Mouse (Mus musculus) heart, postnatal 25 days (tissue): ENCODE measurements at regions not wholly inside any gene's neighbourhood (a gene's known extent, or its start where the extent isn't known, plus 50 kb on each side); places are given as distances from the start of the nearest gene placed in this dataset.

Source experiments
- DNase-seq: peaks from one replicate; pipeline ENCODE4 v3.0.0; 2022; ENCODE audit warnings: low spot score
- intact Hi-C: fragments of 180-260 bp; cut with DNase I; formaldehyde crosslinking; loops from one replicate; pipeline ENCODE4 v1.15.1; 2025

DNA sequence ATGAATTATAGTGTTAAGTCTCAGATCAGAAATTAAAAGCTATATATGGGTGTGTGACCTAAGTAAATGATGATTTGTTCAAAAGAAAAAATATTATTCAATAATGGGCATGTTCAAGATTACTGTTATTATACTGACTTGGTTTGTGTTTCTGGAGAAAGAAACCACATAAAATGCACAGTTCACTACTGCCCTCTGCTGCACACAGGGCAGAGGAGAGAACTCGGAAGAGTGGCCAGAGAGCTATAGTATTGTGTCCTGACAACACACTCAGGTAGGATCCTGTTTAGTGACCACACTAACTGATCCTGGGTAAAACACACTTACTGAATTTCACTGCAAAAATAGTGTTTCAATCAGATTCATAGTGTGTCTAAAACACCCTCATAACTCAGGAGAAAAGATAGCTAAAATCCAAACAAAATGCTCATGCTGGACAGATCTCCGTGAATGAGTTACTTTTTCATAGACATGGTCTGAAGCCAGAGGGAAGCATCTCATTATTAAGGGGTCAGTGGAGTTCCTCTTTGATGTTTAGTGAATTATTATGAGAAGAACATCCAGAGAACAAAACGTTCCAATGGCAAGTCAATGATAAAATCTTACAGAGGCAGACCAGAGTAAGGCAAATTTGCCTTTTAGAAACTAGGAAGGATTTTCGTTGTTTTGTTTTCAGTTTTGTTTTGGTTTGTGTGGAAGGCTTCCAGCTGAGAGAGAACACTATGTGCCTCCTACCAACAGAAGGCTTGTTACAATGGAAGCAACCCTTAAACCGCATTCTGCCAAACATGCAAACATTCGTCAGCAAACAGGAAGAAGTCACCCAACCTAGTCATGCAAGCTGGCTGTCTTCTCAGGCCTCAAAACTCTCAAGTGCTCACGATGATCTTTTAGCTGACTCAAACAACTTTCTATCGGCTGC lies 218.6 kb upstream of the Dab2 start:
- intact Hi-C loops: loop anchor here (2.0 to 5.0 kb wide), 3 partner anchors 126 to 889 kb away; no protein-coding TSS in a partner anchor
- DNase-seq: peak; percentile 26

- DNase-seq: no peak
- intact Hi-C loops: no loop called here
Measured at GRCm38 (mm10) chr15:6087208-6087607, 212.4 kb upstream of the Dab2 start.

DNA sequence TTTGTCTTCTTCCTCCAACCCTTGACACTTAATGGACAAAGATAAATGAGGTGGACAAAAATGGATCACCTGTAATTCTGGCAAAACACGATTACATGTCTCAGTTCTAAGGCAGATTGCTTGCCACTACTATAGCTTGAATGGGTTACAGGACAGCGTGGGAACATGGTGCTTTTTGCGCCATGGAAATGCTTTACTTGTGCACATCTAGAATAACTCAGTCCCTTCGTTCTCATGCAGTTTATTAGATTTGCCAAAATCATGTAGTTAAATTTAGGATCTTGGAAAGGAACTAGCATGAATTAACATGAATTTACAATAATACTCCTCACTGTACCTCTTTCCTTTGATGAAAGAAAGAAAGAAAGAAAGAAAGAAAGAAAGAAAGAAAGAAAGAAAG lies 211.1 kb upstream of the Dab2 start:
- intact Hi-C loops: no loop called here

GRCm38 (mm10) chr15:6129697-6130096 lies 169.9 kb upstream of the Dab2 start:
- intact Hi-C loops: no loop called here
- no peak for DNase-seq

More for the DNA sequence above, 211.1 kb upstream of the Dab2 start:
- DNase-seq: no peak

DNA sequence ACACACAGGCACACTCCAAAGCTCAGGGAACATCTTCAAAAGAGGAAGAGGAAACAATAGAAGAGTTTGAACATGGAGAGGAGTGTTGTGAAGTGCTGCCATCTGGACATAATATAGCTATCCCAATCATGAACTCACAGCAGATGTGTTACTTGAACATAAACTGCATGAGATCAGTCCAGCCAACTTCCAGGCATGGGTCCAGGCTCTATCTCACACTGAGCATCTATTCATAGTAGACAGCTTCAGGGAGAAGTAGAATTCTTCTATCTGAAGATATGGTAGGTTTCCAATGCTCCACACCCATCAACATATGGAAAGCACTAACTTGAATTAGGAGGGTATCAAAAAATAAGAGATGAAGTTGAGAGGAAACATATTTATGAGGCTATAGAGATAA lies 167.4 kb upstream of the Dab2 start:
- intact Hi-C loops: no loop called here
- DNase-seq: no peak

DNA sequence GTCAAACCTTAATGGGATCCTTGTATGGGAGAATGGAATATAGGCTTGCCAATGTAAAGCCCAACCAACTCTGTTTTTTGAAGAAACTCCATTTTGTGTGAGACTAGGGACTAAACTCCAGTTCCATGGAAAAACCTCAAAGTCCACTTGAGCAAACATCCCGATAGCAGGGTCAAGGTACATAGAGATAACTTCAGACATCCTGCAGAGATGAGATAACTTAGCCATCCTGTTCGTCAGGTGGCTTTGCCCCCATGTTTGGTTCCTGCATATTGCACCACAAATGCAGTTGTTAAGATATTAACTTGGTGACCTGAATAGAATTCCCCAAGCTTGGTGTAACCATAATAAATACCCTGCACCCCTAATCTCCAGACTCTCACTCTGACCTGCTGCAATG lies 154.5 kb upstream of the Dab2 start:
- intact Hi-C loops: no loop called here
- no peak for DNase-seq

GRCm38 (mm10) chr15:6154706-6155105 lies 144.9 kb upstream of the Dab2 start:
- intact Hi-C loops: no loop called here
- DNase-seq: no peak

DNA sequence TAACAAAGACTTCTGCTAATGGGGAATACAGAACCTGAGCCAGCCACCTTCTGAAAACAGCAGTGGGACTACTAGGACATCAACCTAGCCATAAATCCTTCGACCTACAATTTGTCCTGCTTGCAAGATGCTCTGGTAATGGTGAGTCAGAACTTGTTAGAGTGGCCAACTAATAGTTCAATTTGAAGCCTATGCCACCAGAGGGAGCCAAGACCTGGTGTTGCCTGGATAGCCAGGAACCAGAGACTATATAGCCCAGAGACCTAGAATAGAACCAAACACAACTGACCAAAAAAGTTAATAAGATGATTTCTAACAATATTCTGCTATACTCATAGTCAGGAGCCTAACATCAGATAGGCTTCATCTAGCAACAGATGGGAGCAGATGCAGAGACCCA lies 119.3 kb upstream of the Dab2 start:
- intact Hi-C loops: no loop called here

DNA sequence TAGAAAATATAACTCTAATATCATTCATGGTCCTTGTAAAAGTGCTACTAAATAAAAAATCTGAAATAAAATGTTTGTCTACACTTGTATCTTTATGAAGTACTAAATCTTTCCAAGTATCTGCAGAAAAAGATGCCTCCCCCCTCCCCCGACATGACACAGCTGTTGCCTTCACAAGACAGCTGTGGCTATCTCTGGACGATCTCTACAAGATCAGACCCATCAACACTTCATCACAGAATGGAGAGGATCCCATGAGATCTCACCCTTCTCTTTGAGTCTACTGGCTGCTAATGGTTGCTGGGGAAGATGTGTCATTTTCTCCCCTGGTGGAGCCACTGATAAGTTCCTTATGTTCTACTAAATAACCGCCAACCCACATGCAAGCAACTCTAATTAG lies 116.0 kb upstream of the Dab2 start:
- intact Hi-C loops: no loop called here
- DNase-seq: no peak

More for the DNA sequence above, 119.3 kb upstream of the Dab2 start:
- DNase-seq: no peak

DNA sequence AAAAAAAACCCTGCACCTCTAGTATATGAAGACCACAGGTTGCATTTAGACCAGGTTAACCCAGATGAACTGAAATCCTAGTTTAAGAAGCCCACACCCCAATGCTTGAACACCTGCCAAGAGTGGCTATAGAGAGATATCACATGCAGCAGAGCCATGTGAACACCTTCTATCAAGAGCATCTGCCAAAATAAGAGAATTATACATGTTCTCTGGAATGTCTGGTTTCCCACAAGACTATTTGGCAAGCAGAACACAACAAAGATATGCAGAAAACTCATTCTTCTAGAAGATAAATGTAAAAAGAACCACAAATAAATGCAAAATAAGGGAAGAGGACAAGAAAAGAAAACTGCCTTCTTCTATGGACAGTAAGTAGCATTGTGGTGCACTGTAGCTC lies 107.7 kb upstream of the Dab2 start:
- DNase-seq: no peak
- intact Hi-C loops: no loop called here

DNA sequence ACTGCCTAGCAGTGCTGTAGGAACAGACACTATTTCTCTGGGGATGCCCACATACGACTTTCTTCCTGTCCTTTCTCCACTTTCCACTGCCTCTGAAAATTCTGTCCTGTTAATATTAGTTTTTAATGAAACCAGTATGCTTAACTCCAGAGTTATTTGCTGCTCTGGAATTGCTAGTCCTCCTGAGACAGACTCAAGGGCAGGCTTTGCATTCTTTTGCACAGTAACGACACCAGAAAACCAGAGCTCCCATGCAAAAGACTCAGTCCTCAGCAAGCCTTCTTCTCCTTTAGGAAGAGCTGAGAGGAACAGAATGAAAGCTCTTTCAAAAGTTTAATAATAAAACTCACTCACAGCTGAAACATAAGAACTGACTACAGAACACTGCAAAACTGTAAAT lies 92.3 kb upstream of the Dab2 start:
- intact Hi-C loops: loop anchor here (5.0 to 10.0 kb wide), 3 partner anchors 125 to 1120 kb away; no protein-coding TSS in a partner anchor

GRCm38 (mm10) chr15:6209301-6209700 lies 90.3 kb upstream of the Dab2 start:
- no peak for DNase-seq
- intact Hi-C loops: loop anchor here (2.0 to 10.0 kb wide), 4 partner anchors 127 to 1122 kb away; no protein-coding TSS in a partner anchor

More for the DNA sequence above, 92.3 kb upstream of the Dab2 start:
- DNase-seq: no peak

GRCm38 (mm10) chr15:6218087-6218486 lies 81.5 kb upstream of the Dab2 start:
- DNase-seq: no peak
- intact Hi-C loops: no loop called here

DNA sequence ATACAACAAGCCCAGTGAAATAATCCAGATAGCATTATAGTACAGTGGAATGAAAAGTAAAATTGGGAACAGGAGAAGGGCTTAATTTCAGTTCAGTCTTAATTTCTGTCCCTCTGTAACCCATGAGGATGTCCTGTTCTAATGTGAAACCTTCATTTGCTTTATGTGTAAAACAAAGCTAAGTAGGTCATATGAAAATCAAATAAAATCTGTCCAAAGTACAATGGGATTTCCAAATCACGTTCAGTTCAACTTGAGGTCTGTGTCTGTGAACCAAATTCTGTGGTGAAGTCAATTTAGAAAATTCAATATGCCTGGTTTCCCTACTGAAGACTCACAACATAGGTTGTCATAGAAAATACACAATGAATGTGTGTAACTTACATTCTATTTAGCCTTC lies 74.4 kb upstream of the Dab2 start:
- intact Hi-C loops: no loop called here

GRCm38 (mm10) chr15:6230618-6231017 lies 69.0 kb upstream of the Dab2 start:
- intact Hi-C loops: no loop called here
- DNase-seq: no peak

More for the DNA sequence above, 74.4 kb upstream of the Dab2 start:
- no peak for DNase-seq

- no peak for DNase-seq
- intact Hi-C loops: no loop called here
Measured at GRCm38 (mm10) chr15:6231308-6232103, 68.1 kb upstream of the Dab2 start.

DNA sequence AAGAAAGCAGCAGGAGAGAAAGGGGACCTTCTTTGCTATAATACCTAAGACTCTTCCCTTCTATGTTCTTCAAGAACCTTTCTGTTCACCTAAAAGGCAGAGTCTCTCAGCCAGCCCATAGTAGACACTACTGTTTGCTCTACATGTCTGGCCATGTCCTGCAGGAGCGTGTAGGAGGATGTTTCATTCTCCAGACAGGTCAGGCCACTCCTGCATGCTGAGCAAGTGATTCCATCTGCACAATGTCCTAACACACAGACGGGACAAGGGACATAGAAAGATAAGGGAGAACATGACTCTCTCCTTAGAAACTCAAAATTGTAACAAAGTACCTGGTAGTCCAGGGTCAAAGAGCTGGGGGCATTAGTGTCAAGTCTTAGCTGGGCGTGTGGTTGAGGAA lies 66.0 kb upstream of the Dab2 start:
- no peak for DNase-seq
- intact Hi-C loops: no loop called here

GRCm38 (mm10) chr15:6236583-6236982 lies 63.0 kb upstream of the Dab2 start:
- no peak for DNase-seq
- intact Hi-C loops: loop anchor here (5.0 kb wide), 1 partner anchor 336 kb away; no protein-coding TSS in a partner anchor

DNA sequence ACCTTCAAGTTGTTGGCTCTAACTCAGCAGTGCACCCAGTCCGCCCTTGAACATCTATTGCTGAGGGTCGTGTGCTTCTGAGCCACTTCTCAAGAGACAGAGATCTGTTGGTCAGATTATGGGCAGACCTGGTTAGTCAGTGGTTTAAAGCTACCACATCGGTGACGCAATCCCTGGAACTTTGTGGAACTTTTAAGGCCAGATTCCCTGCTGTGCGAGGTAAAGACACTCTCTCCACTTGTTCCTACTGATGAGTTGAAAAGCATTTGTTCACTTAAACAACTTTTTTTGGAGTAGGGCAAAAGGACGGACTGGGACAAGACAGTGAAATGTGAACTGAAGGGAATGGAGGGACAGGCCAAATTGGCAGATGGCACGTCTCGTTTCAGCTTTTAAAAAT lies 61.9 kb upstream of the Dab2 start:
- DNase-seq: no peak
- intact Hi-C loops: loop anchor here (1.0 to 5.0 kb wide), 3 partner anchors 149 to 335 kb away; no protein-coding TSS in a partner anchor

DNA sequence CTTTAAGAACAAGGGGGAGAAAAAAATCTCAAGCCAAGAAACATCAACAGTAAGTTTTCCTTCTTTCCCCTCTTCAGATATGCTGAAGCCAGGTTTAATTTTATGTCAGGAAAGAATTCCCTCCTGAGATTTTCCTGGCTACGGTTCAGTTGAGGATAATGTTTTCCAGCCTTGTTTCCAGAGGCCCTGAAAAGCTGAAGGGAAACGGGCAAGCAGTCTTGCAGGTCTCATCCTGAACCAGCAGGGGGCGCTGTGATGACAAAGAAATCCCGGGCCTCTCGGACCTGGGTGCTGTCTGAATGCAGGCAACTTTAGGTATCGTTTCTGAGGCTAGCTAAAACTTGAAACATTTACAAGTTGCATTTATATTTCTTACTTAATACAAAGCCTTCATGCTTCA lies 61.5 kb upstream of the Dab2 start:
- intact Hi-C loops: loop anchor here (1.0 to 5.0 kb wide), 3 partner anchors 149 to 334 kb away; no protein-coding TSS in a partner anchor

More for the DNA sequence above, 61.5 kb upstream of the Dab2 start:
- DNase-seq: peak; percentile 76
